Mouse (Mus musculus) kidney, embryonic 14.5 days (tissue): ENCODE results near the gene Ppt2. TPM values are rescaled to one million over a fixed set of nuclear protein-coding genes. Genes with fewer than 3 reads are reported as not detected.

Experiments
- ATAC-seq: fragments of 200-750 bp; cut with Nextera tagmentation; 2 replicates; pipeline ENCODE4 v1.8.0; 2017; ENCODE audit warnings: moderate number of reproducible peaks, mild to moderate bottlenecking, moderate TSS enrichment, moderate library complexity; ENCODE audit not compliant: low FRiP score, low TSS enrichment
- H3K27ac ChIP-seq: fragments of 300-500 bp; sonication (generic); 2 replicates; pipeline ENCODE4 v1.5.1; 2014; ENCODE audit warnings: low read depth, mild to moderate bottlenecking, low read length, moderate library complexity, mixed read lengths
- H3K27me3 ChIP-seq: fragments of 300-500 bp; sonication (generic); 2 replicates; pipeline ENCODE4 v1.6.1; 2014; ENCODE audit warnings: mild to moderate bottlenecking, low read length; ENCODE audit not compliant: control insufficient read depth, insufficient read depth
- H3K36me3 ChIP-seq: fragments of 300-500 bp; sonication (generic); 2 replicates; pipeline ENCODE4 v1.6.1; 2014; ENCODE audit warnings: low read length, mixed read lengths; ENCODE audit not compliant: control insufficient read depth, insufficient read depth
- H3K4me1 ChIP-seq: fragments of 300-500 bp; sonication (generic); 2 replicates; pipeline ENCODE4 v1.6.1; 2014; ENCODE audit warnings: low read length, mixed read lengths; ENCODE audit not compliant: control insufficient read depth, insufficient read depth
- H3K4me2 ChIP-seq: fragments of 300-500 bp; sonication (generic); replicated peaks from 2 replicates; pipeline ENCODE4 v1.6.1; 2014; ENCODE audit warnings: low read depth, mild to moderate bottlenecking, low read length
- H3K4me3 ChIP-seq: fragments of 300-500 bp; sonication (generic); 2 replicates; pipeline ENCODE4 v1.5.1; 2014; ENCODE audit warnings: mild to moderate bottlenecking, low read length
- H3K9ac ChIP-seq: fragments of 300-500 bp; sonication (generic); 2 replicates; pipeline ENCODE4 v1.6.1; 2014; ENCODE audit warnings: low read depth, mild to moderate bottlenecking, low read length, moderate library complexity
- H3K9me3 ChIP-seq: fragments of 300-500 bp; sonication (generic); 2 replicates; pipeline ENCODE4 v1.6.1; 2016; ENCODE audit warnings: low read length; ENCODE audit not compliant: control insufficient read depth
- WGBS: fragments of 180-500 bp; shearing (Covaris S2); extraction: QIAGEN DNeasy Blood & Tissue Kit; methylation state at CpG from one replicate; pipeline ENCODE4 v1.1.7; 2014; 5-methylcytosine and 5-hydroxymethylcytosine counted together
- polyA plus RNA-seq: library from polyadenylated mRNA; unstranded; fragments of >200 nt; fragmentation: Nextera tagmentation; extraction: Ambion mirVana; gene quantifications from 2 replicates; pipeline ENCODE4 v1.2.1, GENCODE M21; 2014

Ppt2 gene
- polyA plus RNA-seq, 1 experiment from 2014 or later: 39.1 TPM

- H3K27ac ChIP-seq: no peak overlapping the region
- no peak for ATAC-seq
- H3K4me1 ChIP-seq: peaks cover 6% of the 10 kb centered on the region; the same call in 1 of the 2 replicates
- H3K27me3 ChIP-seq: no peaks in the 10 kb centered on the region
- H3K4me2 ChIP-seq: no peak overlapping the region
- no peak overlapping the region for H3K9ac ChIP-seq
- peaks cover 52% of the 10 kb centered on the region for H3K36me3 ChIP-seq
- 85% methylated on average over 11 of the region's 11 CpGs for WGBS
- H3K4me3 ChIP-seq: no peak overlapping the region
- H3K9me3 ChIP-seq: no peaks in the 10 kb centered on the region
Observed at GRCm38 (mm10) chr17:34613054-34613645, 15.2 kb downstream of the Ppt2 start.

GRCm38 (mm10) chr17:34611050-34611449, 17.3 kb downstream of the Ppt2 start:
- Histone ChIP-seq H3K4me2 (no peak overlapping the region), H3K27me3 (no peaks in the 10 kb centered on the region), H3K9me3 (no peaks in the 10 kb centered on the region), H3K4me1 (peaks cover 21% of the 10 kb centered on the region), H3K4me3 (no peak overlapping the region), H3K9ac (no peak overlapping the region), H3K27ac (no peak overlapping the region), H3K36me3 (peaks cover 45% of the 10 kb centered on the region)
- no peak for ATAC-seq
- WGBS: 92% methylated on average over 8 of the region's 8 CpGs

GRCm38 (mm10) chr17:34607997-34608396, 20.3 kb downstream of the Ppt2 start:
- no peaks in the 10 kb centered on the region for H3K27me3 ChIP-seq
- 78% methylated on average over 7 of the region's 7 CpGs for WGBS
- ATAC-seq: no peak
- H3K9ac ChIP-seq: no peak overlapping the region
- no peak overlapping the region for H3K4me3 ChIP-seq
- H3K27ac ChIP-seq: no peak overlapping the region
- H3K4me2 ChIP-seq: no peak overlapping the region
- peaks cover 27% of the 10 kb centered on the region for H3K4me1 ChIP-seq
- no peaks in the 10 kb centered on the region for H3K9me3 ChIP-seq
- peaks cover 33% of the 10 kb centered on the region for H3K36me3 ChIP-seq

GRCm38 (mm10) chr17:34606186-34607039, 21.9 kb downstream of the Ppt2 start:
- Histone ChIP-seq H3K4me1 (peaks cover 35% of the 10 kb centered on the region), H3K9me3 (no peaks in the 10 kb centered on the region), H3K4me3 (peak overlapping the region; percentile 99), H3K4me2 (peak overlapping the region; percentile 93), H3K36me3 (peaks cover 17% of the 10 kb centered on the region), H3K27me3 (no peaks in the 10 kb centered on the region), H3K27ac (peak overlapping the region; percentile 95), H3K9ac (peak overlapping the region; percentile 95)
- peak; percentile 0; the same call in 1 of the 2 replicates for ATAC-seq
- 13% methylated on average over 32 of the region's 32 CpGs for WGBS

- Histone ChIP-seq H3K4me3 (peak overlapping the region; percentile 99), H3K27ac (peak overlapping the region; percentile 95), H3K27me3 (no peaks in the 10 kb centered on the region), H3K4me2 (peak overlapping the region; percentile 93), H3K9ac (peak overlapping the region; percentile 95), H3K36me3 (peaks cover 13% of the 10 kb centered on the region), H3K9me3 (no peaks in the 10 kb centered on the region), H3K4me1 (peaks cover 35% of the 10 kb centered on the region)
- under 1% methylated on average over 20 of the region's 30 CpGs for WGBS
- peak; percentile 56 for ATAC-seq
Observed at GRCm38 (mm10) chr17:34605609-34606008, 22.7 kb downstream of the Ppt2 start.

- H3K27me3 ChIP-seq: no peaks in the 10 kb centered on the region
- H3K9me3 ChIP-seq: no peaks in the 10 kb centered on the region
- peak overlapping the region; percentile 95 for H3K9ac ChIP-seq
- 9% methylated on average over 24 of the region's 24 CpGs for WGBS
- peaks cover 16% of the 10 kb centered on the region for H3K36me3 ChIP-seq
- peak overlapping the region; percentile 95 for H3K27ac ChIP-seq
- ATAC-seq: peak; percentile 0; the same call in 1 of the 2 replicates
- peak overlapping the region; percentile 99 for H3K4me3 ChIP-seq
- H3K4me1 ChIP-seq: peaks cover 35% of the 10 kb centered on the region
- H3K4me2 ChIP-seq: peak overlapping the region; percentile 93
Observed at GRCm38 (mm10) chr17:34604511-34605237, 23.6 kb downstream of the Ppt2 start.

- ATAC-seq: peak; percentile 89
Observed at GRCm38 (mm10) chr17:34604061-34604508, 24.2 kb downstream of the Ppt2 start, which contains the start of gene Agpat1. Gene Agpat1 (plus strand): TSS chr17:34604262.

GRCm38 (mm10) chr17:34603375-34604060, 24.8 kb downstream of the Ppt2 start, which contains the start of gene Rnf5:
Gene Rnf5 (minus strand): TSS chr17:34603690.
- WGBS: under 1% methylated on average over 30 of the region's 30 CpGs
- Histone ChIP-seq H3K27ac (peak within 1 kb of the TSS; percentile 95), H3K36me3 (peaks cover 16% of the 10 kb centered on the region), H3K9ac (peak within 1 kb of the TSS; percentile 95), H3K4me2 (peak within 1 kb of the TSS; percentile 93), H3K27me3 (no peaks in the 10 kb centered on the region), H3K9me3 (no peaks in the 10 kb centered on the region), H3K4me3 (peak within 1 kb of the TSS; percentile 99), H3K4me1 (peaks cover 33% of the 10 kb centered on the region)
- ATAC-seq: peak; percentile 96

More at GRCm38 (mm10) chr17:34604061-34604508, 24.2 kb downstream of the Ppt2 start, which contains the start of gene Agpat1:
- peak within 1 kb of the TSS; percentile 95 for H3K27ac ChIP-seq
- H3K27me3 ChIP-seq: no peaks in the 10 kb centered on the region
- peak within 1 kb of the TSS; percentile 95 for H3K9ac ChIP-seq
- WGBS: under 1% methylated on average over 32 of the region's 35 CpGs
- peaks cover 16% of the 10 kb centered on the region for H3K36me3 ChIP-seq
- peaks cover 35% of the 10 kb centered on the region for H3K4me1 ChIP-seq
- peak within 1 kb of the TSS; percentile 99 for H3K4me3 ChIP-seq
- H3K4me2 ChIP-seq: peak within 1 kb of the TSS; percentile 93
- H3K9me3 ChIP-seq: no peaks in the 10 kb centered on the region
